Mouse (Mus musculus) kidney, adult 2 months (tissue): ENCODE data around the gene Kcnq1.

Source experiments
- CTCF ChIP-seq: fragments of 200-500 bp; conservative IDR thresholded peaks from 2 replicates; pipeline ENCODE4 v1.5.1; 2011; ENCODE audit warnings: low read depth, mild to moderate bottlenecking, control low read depth, low read length, moderate library complexity, mixed read lengths; ENCODE audit not compliant: insufficient read depth, insufficient read length
- POLR2A ChIP-seq: fragments of 200-500 bp; IDR thresholded peaks from one replicate; pipeline ENCODE4 v1.6.1; 2011; ENCODE audit warnings: low read depth, low read length, control low read depth

DNA sequence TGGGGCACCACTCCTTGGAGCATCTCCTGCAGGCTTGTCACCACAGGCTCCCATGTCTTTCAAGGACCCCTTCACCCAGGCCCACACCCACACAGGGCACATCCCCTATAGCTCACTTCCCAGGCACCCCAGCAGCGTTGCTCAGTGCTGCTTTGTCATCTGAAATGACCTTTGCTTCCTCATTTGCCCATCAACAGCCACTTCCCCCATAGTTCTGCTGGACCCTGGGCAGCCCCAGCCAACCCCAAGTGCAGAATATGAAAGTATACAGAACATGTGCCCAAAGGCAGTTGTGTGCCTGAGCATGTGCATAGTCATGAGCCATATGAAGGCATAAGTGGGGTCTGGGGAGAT is 10.6 kb upstream of the Kcnq1 start:
- TF ChIP-seq POLR2A (no peak), CTCF (no peak)
